Mouse (Mus musculus) embryo, embryonic 10.5 days (tissue): ENCODE measurements at regions not wholly inside any gene's neighbourhood (a gene's known extent, or its start where the extent isn't known, plus 50 kb on each side); places are given as distances from the start of the nearest gene placed in this dataset.
A peak's percentile ranks its signal among the peaks of the same experiment; 100 is the strongest.

Experiments
- DNase-seq: peaks from one replicate; pipeline ENCODE4 v3.0.0-alpha.2; 2015; ENCODE audit warnings: low spot score

DNA sequence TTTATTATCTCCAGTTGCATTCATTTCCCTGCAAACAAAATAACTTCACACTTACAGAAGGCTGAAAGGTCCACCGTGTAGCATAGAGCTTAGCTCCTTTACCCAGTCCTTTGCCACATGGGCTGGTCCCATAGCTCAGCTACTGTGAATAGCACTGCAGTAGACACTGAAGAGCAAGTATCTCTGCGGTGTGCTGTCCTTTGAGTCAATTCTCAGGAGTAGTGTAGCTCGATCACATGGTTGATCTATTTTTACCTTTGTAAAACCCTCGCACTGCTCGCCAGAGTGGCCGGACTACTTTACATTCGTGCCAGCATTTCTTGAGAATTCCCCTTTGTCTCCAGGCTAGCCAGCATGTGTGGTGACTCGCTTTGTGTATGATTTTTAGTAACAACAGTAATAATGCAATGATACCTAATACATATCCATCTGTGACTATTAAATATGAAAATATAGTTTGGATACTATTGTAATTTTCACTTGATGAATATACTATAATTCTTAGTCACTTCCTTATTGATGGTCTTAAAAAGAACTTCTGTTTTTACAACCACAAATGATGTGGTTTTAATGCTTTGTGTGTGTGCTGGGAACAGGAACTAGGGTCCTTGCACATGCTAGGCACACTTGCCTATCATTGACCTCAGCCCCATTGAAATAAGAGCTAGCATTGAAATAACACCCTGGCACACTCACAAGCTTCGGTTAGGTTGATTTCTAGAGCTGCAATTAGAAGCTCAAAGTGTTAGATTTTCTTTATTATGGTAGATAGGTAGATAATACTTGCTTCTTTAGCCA is 257.7 kb upstream of the Atp11b start:
- DNase-seq, result no peak

DNA sequence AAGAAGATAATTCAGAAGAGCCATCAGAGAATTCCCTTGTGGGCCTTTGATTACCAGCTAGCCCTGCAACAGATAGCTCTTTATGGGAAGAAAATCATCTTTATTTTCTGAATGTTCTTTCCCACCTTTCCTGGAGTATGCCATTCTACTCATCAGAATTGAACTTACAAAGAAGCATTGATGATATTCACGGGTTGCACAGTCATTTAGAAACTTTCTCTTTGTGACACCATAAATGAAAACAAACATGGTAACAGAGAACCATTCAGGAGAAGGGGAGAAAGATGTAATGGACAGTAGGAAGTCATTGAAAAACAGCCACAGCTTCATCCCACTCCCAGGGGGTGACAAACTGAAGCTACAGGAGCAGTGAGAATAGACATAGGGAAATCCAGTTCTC is 243.6 kb upstream of the Atp11b start:
- DNase-seq, result no peak

DNA sequence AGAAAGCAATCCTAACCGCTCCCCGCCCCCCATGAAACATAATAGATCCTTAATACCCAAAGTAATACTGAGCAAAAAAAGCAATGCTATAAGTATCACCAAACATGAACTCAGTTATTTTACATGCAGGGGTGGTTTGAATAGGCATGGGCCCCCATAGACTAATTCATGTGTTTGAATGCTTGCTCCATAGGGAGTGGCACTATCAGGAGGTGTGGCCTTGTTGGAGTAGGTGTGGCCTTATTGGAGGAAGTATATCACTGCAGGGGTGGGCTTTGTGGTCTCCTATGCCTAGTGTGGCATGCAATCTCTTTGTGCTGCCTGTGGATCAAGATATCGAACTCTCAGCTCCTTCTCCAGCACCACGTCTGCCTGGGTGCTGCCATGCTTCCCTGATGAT is 237.4 kb upstream of the Atp11b start:
- no peak for DNase-seq

DNA sequence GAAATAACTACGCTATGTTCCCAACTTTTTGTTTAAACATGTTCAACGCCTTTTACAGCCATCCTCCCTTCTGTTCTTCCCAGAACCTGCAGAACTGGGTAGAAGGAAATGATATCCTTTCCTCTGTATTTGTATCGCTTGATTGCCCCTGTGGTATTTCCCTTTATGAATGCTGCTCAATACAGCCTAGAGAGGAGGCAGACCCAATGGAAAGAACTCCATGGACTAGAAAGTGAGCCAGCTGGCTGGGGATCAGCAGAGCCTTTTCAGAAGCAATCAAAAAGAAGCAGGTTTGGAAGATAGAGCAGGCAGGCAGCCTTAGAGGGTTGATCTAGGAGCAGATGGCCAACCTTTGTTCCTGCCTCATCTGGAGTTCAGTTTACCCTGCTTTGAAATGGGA is 233.8 kb upstream of the Atp11b start:
- DNase-seq, result peak; percentile 2

DNA sequence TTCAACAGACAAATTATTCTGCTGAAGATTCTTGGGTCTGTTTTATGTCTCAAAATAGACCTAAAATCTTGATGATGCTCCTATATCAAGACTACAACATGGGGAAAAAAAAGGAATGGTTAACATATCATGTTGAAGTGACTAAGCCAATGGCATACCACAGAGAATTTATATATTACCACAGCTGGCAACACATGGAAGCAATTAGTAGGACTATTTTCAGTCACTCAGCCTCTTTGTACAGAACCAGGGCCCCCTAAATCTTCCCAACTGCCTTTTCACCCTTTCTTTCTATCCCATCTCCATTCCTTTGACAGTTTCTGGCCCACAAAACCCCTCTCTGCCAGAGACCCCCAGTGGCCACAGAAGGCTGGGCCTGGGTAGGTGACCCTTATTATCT is 206.2 kb upstream of the Atp11b start:
- DNase-seq, result peak; percentile 18

DNA sequence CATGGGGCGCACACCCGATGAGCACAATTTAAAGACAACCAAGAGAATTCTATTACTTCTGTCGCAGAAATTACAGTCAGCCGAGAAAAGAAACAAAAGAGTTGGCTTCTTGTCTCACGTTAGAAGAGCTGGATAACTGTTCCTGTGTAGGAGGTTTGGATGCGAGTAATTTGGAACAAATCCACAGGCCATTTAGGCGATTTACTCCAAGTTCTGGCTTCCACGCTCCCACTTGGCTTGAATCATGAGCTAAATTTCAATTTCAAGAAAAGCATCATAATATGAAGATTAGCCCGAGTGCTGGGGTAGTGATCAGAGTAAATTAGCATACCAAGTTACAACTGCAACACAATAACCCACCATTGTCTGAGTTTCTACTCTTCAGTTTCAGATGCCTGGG is 202.1 kb upstream of the Atp11b start:
- DNase-seq, result no peak

DNA sequence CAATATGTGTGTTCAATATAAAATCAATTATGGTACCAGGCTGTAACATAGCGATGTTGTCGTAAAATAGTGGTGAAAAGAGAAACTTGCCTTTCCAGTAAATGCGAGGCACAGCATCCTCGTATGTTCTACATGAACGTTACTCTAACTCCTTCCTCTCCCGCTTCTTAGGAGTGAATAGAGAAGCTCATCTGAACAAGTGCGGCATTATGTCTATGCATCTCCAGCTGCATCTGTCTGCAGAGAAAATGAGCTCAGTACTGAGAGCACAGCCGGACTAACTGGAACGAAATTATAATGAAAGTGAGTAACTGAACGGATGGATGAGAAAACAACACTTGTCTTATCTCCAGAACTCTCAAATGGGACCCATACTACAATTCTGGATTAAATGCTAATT is 193.5 kb upstream of the Atp11b start:
- DNase-seq, result no peak

DNA sequence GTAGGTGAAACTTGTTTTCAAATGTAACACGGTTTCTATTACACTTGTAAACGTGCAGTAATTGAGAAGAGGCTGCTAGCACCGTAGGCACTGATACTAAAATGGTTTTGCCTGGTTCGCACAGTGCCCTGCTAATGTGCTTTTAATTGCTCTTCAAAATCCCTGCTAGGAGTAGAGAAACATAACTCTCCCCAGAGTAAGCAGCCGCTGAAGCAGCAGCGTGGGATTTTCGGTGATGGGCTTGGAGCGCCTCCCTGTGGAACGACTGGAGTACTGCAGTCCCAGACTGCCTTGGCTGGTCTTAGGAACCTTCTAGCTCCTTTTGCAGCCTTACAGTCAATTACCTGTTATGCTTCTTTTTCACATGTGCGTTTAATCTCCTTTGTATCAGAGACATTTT is 179.5 kb upstream of the Atp11b start:
- peak; percentile 85 for DNase-seq
